Comparison of ENCODE assay signal across 7 mouse cellular contexts in the genomic region with DNA sequence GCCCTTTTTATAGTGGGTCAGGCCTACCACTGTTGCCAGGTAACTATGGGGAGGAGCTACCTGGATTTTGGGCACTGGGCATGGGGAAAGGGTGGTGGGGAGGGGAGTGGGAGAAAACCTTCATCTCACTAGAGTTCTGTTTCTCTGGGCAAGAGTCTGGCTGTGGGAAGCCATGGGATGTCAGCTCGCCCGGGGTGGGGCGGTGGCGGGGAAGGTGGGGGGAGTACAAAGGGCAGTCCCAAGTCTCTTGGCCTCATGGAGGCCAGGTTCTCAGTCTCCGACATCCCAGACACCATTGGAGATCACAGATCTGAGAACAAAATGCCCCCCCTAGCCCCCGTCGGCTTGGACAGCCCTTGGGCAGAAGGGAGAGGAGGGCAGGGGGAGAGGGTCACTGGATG. TPM values are rescaled to one million over a fixed set of nuclear protein-coding genes. Genes with fewer than 3 reads are reported as not detected.
DNase-seq lines count a peak whose midpoint lies in the region; ATAC-seq lines count a peak whose summit lies in the region.

No protein-coding gene starts in this region.

- H3K4me1 ChIP-seq in lung, embryonic 15.5 days: no peaks in the 10 kb centered on the region
- no peaks in the 10 kb centered on the region for H3K4me1 ChIP-seq in forebrain, embryonic 15.5 days
- H3K4me1 ChIP-seq in limb, embryonic 13.5 days: no peaks in the 10 kb centered on the region
- no peaks in the 10 kb centered on the region for H3K4me1 ChIP-seq in neural tube, embryonic 14.5 days (ENCODE audit: control insufficient read depth, insufficient read depth, low read length)

- H3K27me3 ChIP-seq in lung, embryonic 15.5 days: no peaks in the 10 kb centered on the region
- no peaks in the 10 kb centered on the region for H3K27me3 ChIP-seq in forebrain, embryonic 15.5 days
- no peaks in the 10 kb centered on the region for H3K27me3 ChIP-seq in limb, embryonic 13.5 days
- H3K27me3 ChIP-seq in neural tube, embryonic 14.5 days (ENCODE audit: control insufficient read depth, insufficient read depth, low read length): no peaks in the 10 kb centered on the region

- H3K9me3 ChIP-seq in lung, embryonic 15.5 days: peaks cover 44% of the 10 kb centered on the region
- H3K9me3 ChIP-seq in forebrain, embryonic 15.5 days: peaks cover 52% of the 10 kb centered on the region
- H3K9me3 ChIP-seq in limb, embryonic 13.5 days: peaks cover 59% of the 10 kb centered on the region
- H3K9me3 ChIP-seq in neural tube, embryonic 14.5 days (ENCODE audit: control insufficient read depth, low read length): peaks cover 39% of the 10 kb centered on the region

- peak; percentile 51 for ATAC-seq in lung, embryonic 15.5 days (ENCODE audit: borderline replicate concordance, extremely low read depth, low FRiP score, low TSS enrichment)
- peak; percentile 58 for ATAC-seq in forebrain, embryonic 15.5 days (replicated peaks)
- peak; percentile 24; the same call in 1 of the 2 replicates for ATAC-seq in limb, embryonic 13.5 days (ENCODE audit: low FRiP score, low read depth)
- peak; percentile 28; the same call in 1 of the 2 replicates for ATAC-seq in neural tube, embryonic 14.5 days (ENCODE audit: low read depth)

- no peak for DNase-seq in lung, postnatal 4 days
- no peak for DNase-seq in embryo, embryonic 9.5 days (ENCODE audit: extremely low spot score)
- DNase-seq in cerebellum, postnatal 25 days: no peak

- no peak overlapping the region for H3K9ac ChIP-seq in lung, embryonic 15.5 days
- H3K9ac ChIP-seq in forebrain, embryonic 15.5 days (replicated peaks): no peak overlapping the region
- H3K9ac ChIP-seq in limb, embryonic 13.5 days: no peak overlapping the region
- no peak overlapping the region for H3K9ac ChIP-seq in neural tube, embryonic 14.5 days (replicated peaks; ENCODE audit: low read depth, low read length)

- H3K4me3 ChIP-seq in lung, embryonic 15.5 days: no peak overlapping the region
- no peak overlapping the region for H3K4me3 ChIP-seq in forebrain, embryonic 15.5 days
- no peak overlapping the region for H3K4me3 ChIP-seq in limb, embryonic 13.5 days
- H3K4me3 ChIP-seq in neural tube, embryonic 14.5 days (ENCODE audit: low read depth, low read length): no peak overlapping the region

- no peak overlapping the region for H3K27ac ChIP-seq in lung, embryonic 15.5 days
- no peak overlapping the region for H3K27ac ChIP-seq in forebrain, embryonic 15.5 days (replicated peaks)
- no peak overlapping the region for H3K27ac ChIP-seq in limb, embryonic 13.5 days
- H3K27ac ChIP-seq in neural tube, embryonic 14.5 days (ENCODE audit: low read depth, low read length): no peak overlapping the region

- H3K4me2 ChIP-seq in lung, embryonic 15.5 days: no peak overlapping the region
- H3K4me2 ChIP-seq in forebrain, embryonic 15.5 days (replicated peaks): no peak overlapping the region
- no peak overlapping the region for H3K4me2 ChIP-seq in limb, embryonic 13.5 days (replicated peaks)
- H3K4me2 ChIP-seq in neural tube, embryonic 14.5 days (ENCODE audit: low read depth, low read length): no peak overlapping the region

- no peaks in the 10 kb centered on the region for H3K36me3 ChIP-seq in lung, embryonic 15.5 days
- H3K36me3 ChIP-seq in forebrain, embryonic 15.5 days: no peaks in the 10 kb centered on the region
- H3K36me3 ChIP-seq in limb, embryonic 13.5 days: 0 out of 2 replicates have a peak, but pooled peaks cover 7% of the 10 kb centered on the region
- H3K36me3 ChIP-seq in neural tube, embryonic 14.5 days (ENCODE audit: control insufficient read depth, insufficient read depth, low read length): no peaks in the 10 kb centered on the region

- 90% methylated on average over 7 of the region's 7 CpGs for WGBS in lung, embryonic 15.5 days
- WGBS in forebrain, embryonic 15.5 days: 97% methylated on average over 7 of the region's 7 CpGs
- 95% methylated on average over 7 of the region's 7 CpGs for WGBS in limb, embryonic 13.5 days
- 95% methylated on average over 7 of the region's 7 CpGs for WGBS in neural tube, embryonic 14.5 days

RNA-seq across cellular contexts. Expression of a gene that starts 6.5 kb away (rescaled TPM):
- 1.1 and 1.2 TPM in 2 replicates for polyA plus RNA-seq in lung, embryonic 15.5 days (2015; fragmentation: Nextera tagmentation; extraction: Ambion mirVana)
- 1.1 and 1.6 TPM in 2 replicates for polyA plus RNA-seq in forebrain, embryonic 15.5 days (2015; fragmentation: Nextera tagmentation; extraction: Ambion mirVana)
- polyA plus RNA-seq in limb, embryonic 13.5 days (2015; fragmentation: Nextera tagmentation; extraction: Ambion mirVana): 3.0 and 3.5 TPM in 2 replicates
- polyA plus RNA-seq in neural tube, embryonic 14.5 days (2014; fragmentation: Nextera tagmentation; extraction: Ambion mirVana): 3.6 and 5.1 TPM in 2 replicates

RNA-seq across cellular contexts. Expression of a gene that starts 46.5 kb away (rescaled TPM):
- polyA plus RNA-seq in lung, embryonic 15.5 days (2015; fragmentation: Nextera tagmentation; extraction: Ambion mirVana): 0.20 TPM in 1 of 2 replicates, not detected in the other
- polyA plus RNA-seq in forebrain, embryonic 15.5 days (2015; fragmentation: Nextera tagmentation; extraction: Ambion mirVana): 0.06 TPM in 1 of 2 replicates, not detected in the other
- 0.15 and 0.17 TPM in 2 replicates for polyA plus RNA-seq in limb, embryonic 13.5 days (2015; fragmentation: Nextera tagmentation; extraction: Ambion mirVana)
- polyA plus RNA-seq in neural tube, embryonic 14.5 days (2014; fragmentation: Nextera tagmentation; extraction: Ambion mirVana): 0.31 and 0.32 TPM in 2 replicates
